ENCODE assay signal across 8 mouse cellular contexts in genomic region chr9:70141885-70142326, GRCm38 (mm10). TPM values are rescaled to one million over a fixed set of nuclear protein-coding genes. Genes with fewer than 3 reads are reported as not detected.
DNase-seq lines count a peak whose midpoint lies in the region; ATAC-seq and TF ChIP-seq lines count a peak whose summit lies in the region.

No protein-coding gene starts in this region.

- H3K4me2 ChIP-seq in heart, embryonic 13.5 days = peak overlapping the region; percentile 94
- peak overlapping the region; percentile 62 for H3K4me2 ChIP-seq in liver, embryonic 15.5 days
- peak overlapping the region; percentile 85 for H3K4me2 ChIP-seq in stomach, embryonic 16.5 days (ENCODE audit: low read depth, low read length)

- 6% methylated on average over 11 of the region's 11 CpGs for WGBS in heart, embryonic 13.5 days
- WGBS in liver, embryonic 15.5 days (ENCODE audit: insufficient replicate concordance) = 7% methylated on average over 11 of the region's 11 CpGs
- whole genome bisulfite sequencing in stomach, embryonic 16.5 days = 3% methylated on average over 11 of the region's 11 CpGs

- in situ Hi-C loops in ES-E14 (cut with MboI; ENCODE audit: low sequenced_read_pairs in 2 of 2, unreplicated experiment in 2 of 2) = no loop called here

- H3K9ac ChIP-seq in heart, embryonic 13.5 days = peak overlapping the region; percentile 86
- H3K9ac ChIP-seq in ES-E14 (ENCODE audit: insufficient read depth, low read depth, low read length, poor library complexity, severe bottlenecking) = no peak overlapping the region
- no peak overlapping the region for H3K9ac ChIP-seq in liver, embryonic 15.5 days
- H3K9ac ChIP-seq in stomach, embryonic 16.5 days (ENCODE audit: low read length) = no peak overlapping the region

- H3K9me3 ChIP-seq in heart, embryonic 13.5 days = no peaks in the 10 kb centered on the region
- no peaks in the 10 kb centered on the region for H3K9me3 ChIP-seq in ES-E14 (ENCODE audit: control insufficient read depth, insufficient read depth, low read depth, low read length)
- H3K9me3 ChIP-seq in liver, embryonic 15.5 days (replicated peaks) = no peaks in the 10 kb centered on the region
- H3K9me3 ChIP-seq in stomach, embryonic 16.5 days (replicated peaks; ENCODE audit: control insufficient read depth, low read length) = no peaks in the 10 kb centered on the region

- peak overlapping the region; percentile 77 for H3K4me3 ChIP-seq in heart, embryonic 13.5 days
- H3K4me3 ChIP-seq in ES-E14 (ENCODE audit: insufficient read depth in 1 of 2, low read depth in 1 of 2, low read length in 2 of 2, poor library complexity in 1 of 2, severe bottlenecking in 1 of 2) = peak overlapping the region; percentile 70 to 75; a peak in 3 of 4 replicates
- H3K4me3 ChIP-seq in liver, embryonic 15.5 days (replicated peaks) = no peak overlapping the region
- peak overlapping the region; percentile 63 for H3K4me3 ChIP-seq in stomach, embryonic 16.5 days (replicated peaks; ENCODE audit: low read length)

- no peaks in the 10 kb centered on the region for H3K36me3 ChIP-seq in heart, embryonic 13.5 days
- no peaks in the 10 kb centered on the region for H3K36me3 ChIP-seq in ES-E14 (ENCODE audit: control insufficient read depth, insufficient read depth, low read length, poor library complexity, severe bottlenecking)
- no peaks in the 10 kb centered on the region for H3K36me3 ChIP-seq in liver, embryonic 15.5 days (replicated peaks)
- H3K36me3 ChIP-seq in stomach, embryonic 16.5 days (ENCODE audit: control insufficient read depth, insufficient read depth, low read length) = no peaks in the 10 kb centered on the region

- H3K4me1 ChIP-seq in heart, embryonic 13.5 days = peaks cover 30% of the 10 kb centered on the region
- peaks cover 10 to 23% of the 10 kb centered on the region in 2 experiments; a peak in 3 of 4 replicates for H3K4me1 ChIP-seq in ES-E14 (ENCODE audit: control insufficient read depth in 2 of 2, insufficient read depth in 2 of 2, low read length in 2 of 2, poor library complexity in 1 of 2)
- H3K4me1 ChIP-seq in liver, embryonic 15.5 days (replicated peaks) = peaks cover 2% of the 10 kb centered on the region; the same call in 1 of the 2 replicates
- peaks cover 10% of the 10 kb centered on the region for H3K4me1 ChIP-seq in stomach, embryonic 16.5 days (ENCODE audit: control insufficient read depth, insufficient read depth, low read length)

- no peak for DNase-seq in heart, adult 8-10 months (ENCODE audit: low spot score)
- DNase-seq in ES-E14 (ENCODE audit: low read depth, low spot score) = no peak
- DNase-seq in ovary, postnatal 36 days (ENCODE audit: low spot score) = no peak
- no peak for DNase-seq in thymus, postnatal 14 days

- peaks cover 16% of the 10 kb centered on the region for H3K27me3 ChIP-seq in heart, embryonic 13.5 days (replicated peaks)
- H3K27me3 ChIP-seq in liver, embryonic 15.5 days = peaks cover 42% of the 10 kb centered on the region
- H3K27me3 ChIP-seq in stomach, embryonic 16.5 days (ENCODE audit: control insufficient read depth, insufficient read depth, low read length) = no peaks in the 10 kb centered on the region

- no peak for ATAC-seq in heart, embryonic 13.5 days (ENCODE audit: extremely low read depth, insufficient number of reproducible peaks, low FRiP score, low TSS enrichment)
- ATAC-seq in frontal cortex, adult (ENCODE audit: low TSS enrichment) = peak; percentile 63
- no peak for ATAC-seq in liver, embryonic 15.5 days (ENCODE audit: insufficient read depth)
- peak; percentile 16; the same call in 1 of the 2 replicates for ATAC-seq in stomach, embryonic 16.5 days (ENCODE audit: insufficient read depth, low FRiP score)

- H3K27ac ChIP-seq in heart, embryonic 13.5 days (replicated peaks) = no peak overlapping the region
- H3K27ac ChIP-seq in ES-E14 (ENCODE audit: insufficient read depth, low read depth, low read length, poor library complexity, severe bottlenecking) = no peak overlapping the region
- H3K27ac ChIP-seq in liver, embryonic 15.5 days (replicated peaks) = no peak overlapping the region
- H3K27ac ChIP-seq in stomach, embryonic 16.5 days (ENCODE audit: low read length) = no peak overlapping the region

TF ChIP-seq in ES-E14, 5 proteins besides CTCF, POLR2A, EP300 and RAD21:
- TF ChIP-seq ZNF384 (IDR thresholded peaks at IDR 0.05; ENCODE audit: low read depth, low read length) (no peak), HCFC1 (IDR thresholded peaks at IDR 0.05; ENCODE audit: borderline replicate concordance, insufficient read depth, low read length) (no peak), MAFK (IDR thresholded peaks at IDR 0.05; ENCODE audit: insufficient read depth, low read depth, low read length) (no peak), ZC3H11A (IDR thresholded peaks at IDR 0.05; ENCODE audit: borderline replicate concordance, low read depth, low read length) (no peak), CHD2 (IDR thresholded peaks at IDR 0.05; ENCODE audit: low read depth, low read length) (no peak)

RNA-seq across cellular contexts. Expression of gene Fam81a, which starts 0.5 kb away (rescaled TPM):
- 30.2 and 34.9 TPM in 2 replicates for polyA plus RNA-seq in heart, embryonic 13.5 days (2015; fragmentation: Nextera tagmentation; extraction: Ambion mirVana)
- 10 to 100 TPM; 34.2 to 49.1 (median 41.7) TPM for total RNA-seq in heart, adult 8-10 months (2022)
- 5.3 and 5.7 TPM in 2 replicates for total RNA-seq in ES-E14 (2012; rRNA removed)
- polyA plus RNA-seq in liver, embryonic 15.5 days (2015; fragmentation: Nextera tagmentation; extraction: Ambion mirVana) = 0.52 and 0.56 TPM in 2 replicates
- 10.3 and 11.1 TPM in 2 replicates for polyA plus RNA-seq in stomach, embryonic 16.5 days (2015; fragmentation: Nextera tagmentation; extraction: Ambion mirVana)

Comparison
In these comparisons a context has a peak if more than half of its experiments do, and no peak if none do; other contexts are left out.
1. ATAC-seq: peak in frontal cortex, adult (single experiment) and stomach, embryonic 16.5 days (single experiment); none in heart, embryonic 13.5 days (single experiment) and liver, embryonic 15.5 days (single experiment).
2. Peak in every context shown above with its lines, with median percentiles within 50 percentile points of each other: H3K4me2 ChIP-seq.